Mouse (Mus musculus): ENCODE measurements around the gene Arhgap44. TPM values are rescaled to one million over a fixed set of nuclear protein-coding genes. Genes with fewer than 3 reads are reported as not detected.

Arhgap44 gene
- polyA plus RNA-seq, 2 experiments from 2014 or later, result 0.25 TPM; not detected in 1

DNA sequence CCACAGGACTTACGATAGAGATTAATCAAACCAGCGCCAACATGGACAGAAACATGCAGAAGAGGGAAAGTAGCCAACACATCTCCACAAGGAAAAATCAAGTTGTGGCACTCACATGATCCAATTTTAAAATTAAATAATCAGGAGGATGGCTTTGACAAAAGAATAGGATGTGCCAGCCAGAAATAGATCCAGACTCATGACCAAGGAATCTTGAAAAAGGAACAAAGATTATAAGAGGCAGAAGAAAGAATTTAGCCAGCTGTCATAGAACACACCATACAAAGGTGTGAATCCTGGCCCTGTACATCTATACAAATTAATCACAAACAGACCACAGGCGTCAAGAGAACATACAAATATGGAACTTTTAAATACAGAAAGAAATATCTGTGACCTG is 82.5 kb downstream of the Arhgap44 start:
- ATAC-seq, result no peak

DNA sequence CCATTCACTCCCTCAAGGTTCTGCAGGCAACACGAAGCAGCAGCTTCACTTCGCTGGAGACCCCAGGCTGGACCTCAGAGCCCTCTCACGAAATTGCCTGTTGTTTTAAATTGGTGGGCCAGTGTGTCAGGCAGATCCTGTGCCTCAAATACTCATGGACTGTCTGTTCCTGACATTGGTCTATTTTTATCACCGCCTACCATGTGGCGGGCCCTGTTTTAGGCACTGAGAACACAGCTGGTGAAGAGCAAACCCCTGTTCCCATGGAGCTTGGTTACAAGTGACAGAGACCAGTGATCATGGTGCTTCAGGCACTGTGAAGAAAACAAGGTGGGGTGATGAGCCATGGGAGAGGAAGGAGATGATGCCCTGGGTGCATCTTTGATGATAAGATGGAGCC is 93.2 kb downstream of the Arhgap44 start:
- no peak for ATAC-seq

DNA sequence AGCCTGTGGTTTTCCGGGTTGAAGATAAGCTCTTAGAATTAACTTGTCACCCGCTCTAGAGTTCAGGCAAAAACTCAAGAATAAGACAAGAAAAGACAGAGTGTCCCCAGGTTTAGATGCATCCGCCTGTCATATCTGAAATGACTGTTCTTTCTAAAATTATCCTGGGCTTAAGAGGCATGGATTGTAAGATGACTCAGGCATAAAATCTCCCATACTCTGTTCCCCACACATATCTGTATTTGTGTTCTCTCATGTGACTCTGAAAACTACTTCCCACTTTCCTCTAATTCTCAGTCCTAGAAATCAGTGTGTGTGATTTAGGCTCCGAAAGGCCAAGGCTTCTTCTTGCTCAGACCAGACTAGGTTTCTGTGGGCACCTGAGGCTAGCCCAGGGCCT is 93.7 kb downstream of the Arhgap44 start:
- no peak for ATAC-seq

DNA sequence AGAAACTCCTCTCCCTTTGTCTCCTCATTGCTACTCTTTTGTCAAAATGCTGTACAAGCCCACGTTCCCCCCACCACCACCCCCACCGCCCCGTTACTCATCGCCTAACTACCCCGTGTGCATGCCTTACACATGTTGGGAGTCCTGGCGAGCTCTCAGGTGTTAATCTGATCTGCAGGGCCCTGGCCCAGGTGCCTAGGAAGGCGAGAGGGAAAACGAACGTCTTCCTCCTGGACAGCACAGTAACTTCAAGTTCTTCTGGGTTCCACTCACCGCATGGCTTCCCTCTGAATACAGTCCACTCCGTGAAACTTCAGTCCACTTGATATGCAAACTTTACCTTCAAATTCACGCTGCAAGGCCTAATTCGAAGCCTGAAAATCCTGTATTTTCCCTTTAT is 97.6 kb downstream of the Arhgap44 start:
- ATAC-seq, result no peak

DNA sequence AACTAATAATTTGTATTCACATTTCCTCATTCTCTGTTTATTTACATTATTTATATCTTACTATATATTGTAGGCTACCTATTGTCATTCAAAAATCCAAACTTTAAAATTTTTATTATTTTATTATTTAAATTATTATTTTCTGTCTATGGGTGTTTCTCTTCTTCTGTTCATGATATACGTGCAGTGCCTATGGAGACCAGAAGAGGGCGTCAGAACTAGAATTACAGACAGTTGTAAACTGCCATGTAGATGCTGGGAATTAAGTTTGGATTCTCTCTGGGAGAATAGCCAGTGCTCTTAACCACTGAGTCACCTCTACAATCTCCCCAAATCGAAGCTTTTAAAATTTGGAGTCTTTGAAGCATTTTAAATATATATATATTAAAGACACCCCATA is 101.3 kb downstream of the Arhgap44 start:
- no peak for ATAC-seq

DNA sequence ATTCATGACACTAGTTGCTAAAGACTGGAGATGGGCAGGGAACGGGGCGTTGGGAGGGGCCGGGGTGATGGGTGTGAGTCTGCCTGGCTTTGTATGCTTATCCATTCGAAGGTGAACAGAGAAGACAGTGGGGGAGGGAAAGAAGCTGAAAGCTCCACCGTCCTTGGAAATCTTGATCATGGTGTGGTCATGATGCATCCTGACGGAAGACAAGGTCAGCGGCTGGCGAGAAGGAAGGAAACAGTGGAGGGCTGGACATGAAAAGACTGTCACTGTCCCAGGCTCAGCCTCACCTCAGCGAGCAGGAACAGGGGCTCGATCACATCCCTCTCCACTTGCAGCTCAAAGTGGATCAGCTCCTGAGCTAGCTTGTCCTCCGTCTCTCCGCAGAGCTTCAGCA is 103.2 kb downstream of the Arhgap44 start:
- no peak for ATAC-seq

DNA sequence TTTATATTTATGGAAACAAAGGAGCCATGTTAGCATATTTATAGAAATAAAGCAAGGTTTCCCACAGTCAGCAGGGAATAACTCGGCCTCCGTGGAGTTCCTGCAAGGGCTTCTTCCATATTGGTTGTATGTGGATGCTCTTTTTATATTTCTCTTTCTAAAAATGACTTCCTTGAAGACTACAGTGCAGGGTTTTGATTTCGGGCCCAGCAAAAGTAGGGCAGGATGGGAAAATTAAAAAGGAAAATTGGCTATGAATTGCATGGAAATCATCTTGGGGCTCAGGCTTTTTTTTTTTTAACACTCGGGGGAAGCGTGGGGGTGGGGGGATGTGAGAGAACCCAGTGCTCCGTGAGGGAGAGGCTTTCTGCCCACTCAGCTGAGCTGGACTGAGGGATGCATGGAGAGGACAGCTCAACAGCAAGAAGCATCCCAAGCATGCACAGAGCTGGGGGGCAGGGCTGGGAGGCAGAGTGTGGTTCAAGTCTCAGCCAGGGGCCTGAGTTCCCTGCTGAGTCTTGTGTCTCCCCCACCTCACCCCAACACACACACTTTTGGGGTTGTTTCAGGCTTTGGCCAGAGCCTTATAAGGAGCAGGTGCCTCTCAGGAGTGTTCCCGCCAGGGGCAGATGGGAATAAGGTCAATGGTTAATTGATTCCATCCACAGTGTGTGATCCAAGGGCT is 104.4 kb downstream of the Arhgap44 start:
- ATAC-seq, result no peak

DNA sequence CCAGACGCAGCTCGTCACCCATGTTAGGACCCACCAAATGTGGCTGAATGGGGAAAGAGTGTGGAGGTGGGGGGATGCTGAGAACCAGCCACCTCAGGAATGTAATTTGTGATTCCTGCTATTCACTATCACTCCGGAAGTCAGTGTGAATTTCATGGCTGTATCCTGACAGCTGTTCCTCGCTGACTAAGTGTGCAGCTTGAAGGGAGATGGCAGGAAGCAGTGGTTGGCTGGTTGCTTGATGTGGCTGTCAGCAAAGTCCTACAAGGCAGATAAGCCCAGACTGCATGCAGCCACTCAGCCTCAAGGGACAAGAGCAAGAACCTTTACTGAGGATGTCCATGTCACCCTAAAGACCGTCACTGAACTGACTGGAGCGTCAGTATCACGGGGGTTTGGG is 107.2 kb downstream of the Arhgap44 start:
- ATAC-seq, result no peak

DNA sequence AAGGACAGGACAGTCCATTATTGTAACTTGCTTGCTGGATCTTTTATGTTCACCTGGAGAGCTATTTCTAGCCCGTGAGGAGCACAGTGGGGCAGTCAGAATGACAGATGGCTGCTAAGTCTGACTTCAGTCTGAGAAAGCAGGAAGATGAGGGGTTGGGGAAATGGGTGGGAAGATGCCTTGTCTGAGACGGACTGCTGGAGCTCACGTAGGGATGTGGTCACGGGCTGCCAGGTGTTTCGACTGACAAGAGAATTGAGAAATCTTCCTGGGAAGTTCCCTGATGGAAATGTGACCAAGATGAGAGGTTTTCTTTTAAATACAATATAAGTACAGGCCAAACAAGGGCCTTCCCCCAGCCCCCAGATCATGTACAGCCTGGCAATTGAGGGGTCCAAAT is 108.5 kb downstream of the Arhgap44 start:
- no peak for ATAC-seq

DNA sequence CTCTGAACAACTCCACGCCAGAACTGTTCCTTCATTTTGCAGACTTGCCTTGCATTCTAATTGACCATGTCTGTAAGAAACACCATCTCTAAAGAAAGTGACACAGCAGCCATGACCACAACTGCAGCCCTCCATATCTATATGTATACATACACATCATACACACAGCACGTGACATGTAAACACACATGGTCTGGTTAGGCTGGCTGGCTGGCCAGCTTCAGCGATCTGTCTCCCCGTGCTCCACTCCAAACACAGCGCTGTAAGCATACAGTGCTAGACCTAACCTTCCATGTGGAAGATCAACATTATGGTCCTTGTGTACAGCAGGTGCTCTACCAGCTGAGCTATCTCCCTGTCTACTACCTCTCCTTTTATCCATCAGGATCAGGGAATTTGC is 111.9 kb downstream of the Arhgap44 start:
- ATAC-seq, result no peak

DNA sequence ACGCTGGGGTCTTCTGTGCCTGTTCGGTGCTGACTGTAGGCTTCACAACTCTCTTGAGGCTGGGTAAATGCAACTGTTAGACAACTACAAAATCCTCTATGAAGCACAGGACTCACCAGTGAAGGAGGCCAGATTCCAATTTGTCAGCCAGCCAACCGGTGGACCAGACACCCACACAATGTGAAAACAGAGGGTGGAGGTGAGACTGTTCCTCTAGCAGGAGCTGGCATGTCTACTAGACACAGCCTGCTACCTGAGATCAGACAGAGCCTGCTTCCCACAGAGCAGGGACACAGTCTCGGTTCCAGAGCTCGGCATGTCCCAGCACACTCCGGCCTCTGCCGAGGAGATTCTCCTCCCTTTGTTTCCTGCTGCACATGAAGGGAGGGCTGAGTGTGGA is 113.7 kb downstream of the Arhgap44 start:
- ATAC-seq, result no peak

DNA sequence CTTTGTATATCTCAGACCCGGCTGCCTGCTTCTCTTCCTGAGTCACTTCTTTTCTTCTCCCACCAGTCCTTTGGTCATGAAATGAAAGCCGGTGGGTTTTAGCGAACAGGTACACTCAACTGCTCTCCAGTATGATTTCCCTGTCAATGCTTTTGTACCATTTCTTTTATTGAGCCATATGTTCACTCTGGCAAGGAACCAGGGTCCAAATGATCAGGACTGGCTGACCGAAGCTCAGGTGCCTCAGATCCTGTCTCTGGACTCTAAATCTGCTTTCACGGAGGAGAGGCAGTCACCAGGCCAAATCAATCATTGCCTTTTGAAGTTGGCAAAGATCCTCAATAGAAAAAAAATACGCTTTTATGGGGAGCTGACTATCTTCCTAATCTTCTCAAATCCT is 122.2 kb downstream of the Arhgap44 start:
- ATAC-seq, result no peak

DNA sequence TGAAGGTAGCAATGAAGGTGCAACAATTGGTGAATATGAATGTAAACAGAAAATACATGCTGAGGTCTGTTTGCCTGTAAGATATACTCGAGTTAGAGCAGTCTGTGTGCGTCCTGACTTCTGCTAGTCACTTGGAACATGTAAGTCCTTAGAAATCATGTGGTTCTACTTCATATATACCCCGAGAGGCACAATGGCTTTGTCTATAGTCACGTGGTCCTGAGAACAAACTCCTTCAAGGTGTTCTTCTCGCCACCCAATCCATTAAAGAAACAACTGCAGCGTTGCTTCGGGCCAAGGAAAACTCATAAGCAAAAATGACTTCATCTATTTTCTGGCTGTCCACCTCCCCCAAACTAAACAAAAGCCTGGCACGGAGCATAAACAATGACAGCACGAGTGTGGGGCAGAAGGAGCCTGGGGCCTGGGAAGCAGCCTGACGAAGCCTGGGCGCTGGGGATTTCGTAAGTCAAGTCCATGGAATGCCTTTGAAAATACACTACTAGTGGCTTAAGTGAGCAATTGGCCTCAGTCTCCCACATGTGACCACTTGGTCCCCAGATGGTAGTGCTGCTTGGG is 123.2 kb downstream of the Arhgap44 start:
- ATAC-seq, result no peak

DNA sequence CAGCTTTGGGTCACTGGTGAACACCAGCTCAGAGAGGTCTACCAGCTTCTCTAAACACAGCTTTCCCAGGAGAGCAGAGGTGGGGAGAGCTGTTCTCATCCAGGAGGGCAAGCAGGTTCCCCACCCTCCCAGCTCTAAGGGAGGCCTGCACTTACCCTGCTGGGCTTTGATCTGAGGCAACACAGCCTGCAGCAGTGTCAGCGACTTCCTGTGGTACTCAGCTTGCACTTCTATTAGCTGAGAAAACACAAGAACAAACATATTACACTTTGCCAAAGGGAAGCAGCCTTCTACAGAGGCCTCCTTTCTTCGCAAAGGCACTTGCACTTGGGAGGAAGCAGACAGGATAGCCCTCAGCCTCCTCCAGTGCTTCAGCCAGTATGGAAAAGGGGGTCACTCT is 123.8 kb downstream of the Arhgap44 start:
- no peak for ATAC-seq

DNA sequence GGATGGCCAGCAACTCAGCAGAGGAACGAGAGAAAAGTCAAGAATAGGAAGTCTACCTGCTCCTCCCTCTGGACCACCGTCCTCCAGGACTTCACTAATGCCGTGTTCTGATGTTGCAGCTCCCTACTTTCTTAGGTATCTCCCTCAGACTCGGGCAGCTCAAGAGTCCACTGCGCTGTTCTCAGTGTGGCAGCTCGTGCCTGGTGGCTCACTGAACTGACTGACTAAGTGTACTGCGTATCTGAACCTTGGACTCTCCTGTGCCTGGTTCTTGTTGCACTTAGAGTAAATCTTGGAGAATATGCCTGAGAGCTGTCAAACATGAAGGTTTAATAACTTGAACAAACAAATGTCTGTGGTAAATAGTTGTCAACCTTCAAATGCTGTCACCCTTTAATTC is 130.5 kb downstream of the Arhgap44 start:
- ATAC-seq, result no peak

DNA sequence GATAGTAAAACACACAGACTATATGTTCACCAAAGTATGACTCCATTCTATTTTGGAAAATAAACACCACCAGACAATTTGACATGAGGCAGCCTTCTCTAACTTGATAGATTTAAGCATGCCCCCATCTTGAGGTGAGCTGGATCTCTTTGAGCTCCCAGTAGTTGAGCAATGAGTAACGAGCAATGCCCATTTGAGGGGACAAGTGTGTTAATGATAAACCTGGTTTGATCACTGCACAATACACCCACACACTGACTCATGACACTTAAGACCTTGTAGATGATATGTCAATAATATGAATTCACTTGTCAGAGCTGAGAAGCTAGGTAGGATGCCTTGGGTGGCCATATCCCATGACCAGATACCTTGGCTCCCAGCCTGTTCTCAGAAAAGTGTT is 132.6 kb downstream of the Arhgap44 start:
- ATAC-seq, result no peak

DNA sequence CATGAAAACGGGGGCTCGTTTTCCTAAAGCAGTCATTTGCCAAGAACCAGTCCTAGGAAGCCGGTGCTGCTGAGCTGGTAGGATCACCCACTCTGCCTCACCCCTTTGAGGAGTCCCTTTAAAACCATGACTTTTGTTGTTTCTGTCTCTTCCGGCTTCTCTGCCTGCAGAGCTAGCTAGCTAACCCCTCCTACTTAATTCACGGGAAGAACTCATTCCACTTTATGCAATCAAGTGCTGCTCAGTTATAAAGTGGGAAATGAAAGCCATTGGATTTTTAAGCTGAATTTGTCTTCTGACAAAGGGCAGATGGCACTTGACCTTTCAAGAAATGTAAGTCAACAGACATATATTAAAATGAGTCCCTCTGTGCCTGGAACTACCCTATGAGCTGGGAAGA is 134.7 kb downstream of the Arhgap44 start:
- ATAC-seq, result no peak

DNA sequence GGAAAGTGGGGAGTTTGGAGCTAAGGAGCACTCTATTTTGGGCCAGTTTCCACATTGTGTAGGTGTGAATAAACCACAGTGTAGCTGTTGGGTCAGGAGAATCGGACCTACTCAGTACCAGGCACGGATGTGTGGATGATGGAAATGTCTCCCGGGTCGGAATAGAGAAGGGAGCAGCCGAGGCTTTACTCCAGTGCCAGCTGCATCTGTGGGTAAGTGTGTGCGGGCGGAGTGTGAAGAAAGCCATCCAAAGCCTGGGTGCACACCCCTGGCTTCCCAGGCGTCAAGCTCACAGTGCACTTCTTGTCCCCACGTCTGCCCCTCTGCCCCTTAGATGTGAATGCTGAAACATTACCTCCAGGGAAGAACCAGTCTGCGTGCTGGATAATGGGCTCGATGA is 140.0 kb downstream of the Arhgap44 start:
- no peak for ATAC-seq

DNA sequence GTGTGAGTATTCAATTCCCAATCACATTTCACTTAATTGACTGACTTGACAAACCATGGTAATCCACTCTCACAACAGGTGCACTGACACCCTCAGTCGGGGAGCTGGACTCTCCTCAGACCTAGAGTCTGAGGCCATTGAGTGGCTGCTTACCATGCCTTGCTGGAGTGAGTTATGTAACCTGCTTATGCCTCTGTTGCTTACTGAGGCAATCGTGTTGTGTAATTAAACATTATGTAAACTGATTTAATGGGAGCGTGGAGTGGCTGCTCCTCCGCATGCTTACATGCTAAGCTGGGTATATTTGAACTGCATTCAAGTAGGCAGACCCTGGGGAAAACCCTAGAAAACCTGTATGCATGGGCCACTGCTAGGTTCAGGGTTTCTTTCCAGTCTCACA is 142.0 kb downstream of the Arhgap44 start:
- no peak for ATAC-seq

DNA sequence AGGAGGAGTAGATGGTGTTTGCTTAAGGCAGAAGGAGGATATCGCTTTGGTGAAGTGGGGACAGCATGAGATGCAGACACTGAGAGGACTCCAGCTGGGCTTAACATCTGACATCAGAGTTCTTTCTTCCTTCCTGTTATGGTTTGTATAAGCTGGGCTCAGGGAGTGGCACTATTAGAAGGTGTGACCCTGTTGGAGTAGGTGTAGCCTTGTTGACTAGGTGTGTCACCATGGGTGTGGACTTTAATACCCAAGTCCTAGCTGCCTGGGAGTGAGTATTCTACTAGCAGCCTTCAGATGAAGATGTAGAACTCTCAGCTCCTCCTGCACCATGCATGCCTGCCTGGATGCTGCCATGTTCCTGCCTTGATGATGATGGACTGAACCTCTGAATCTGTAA is 146.0 kb downstream of the Arhgap44 start:
- ATAC-seq, result no peak

DNA sequence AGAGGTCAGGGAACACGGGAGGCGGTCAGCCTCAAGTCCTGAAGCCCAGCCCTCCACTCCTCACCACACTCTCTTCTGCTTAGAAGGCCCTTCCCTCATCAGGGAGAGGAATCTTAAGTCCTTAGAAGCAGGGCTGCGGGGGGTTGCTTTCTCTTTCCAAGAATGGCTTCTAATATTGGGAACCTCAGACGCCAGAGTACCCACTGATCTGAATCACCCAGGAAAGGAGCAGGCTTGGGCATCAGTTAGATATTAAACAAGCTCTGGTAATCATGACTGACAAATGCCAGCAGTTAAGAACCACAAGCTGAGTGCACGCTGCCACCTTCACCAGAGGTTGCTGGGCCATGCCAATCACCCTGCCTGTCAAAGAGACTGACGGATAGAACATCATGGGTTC is 148.9 kb downstream of the Arhgap44 start:
- ATAC-seq, result no peak

DNA sequence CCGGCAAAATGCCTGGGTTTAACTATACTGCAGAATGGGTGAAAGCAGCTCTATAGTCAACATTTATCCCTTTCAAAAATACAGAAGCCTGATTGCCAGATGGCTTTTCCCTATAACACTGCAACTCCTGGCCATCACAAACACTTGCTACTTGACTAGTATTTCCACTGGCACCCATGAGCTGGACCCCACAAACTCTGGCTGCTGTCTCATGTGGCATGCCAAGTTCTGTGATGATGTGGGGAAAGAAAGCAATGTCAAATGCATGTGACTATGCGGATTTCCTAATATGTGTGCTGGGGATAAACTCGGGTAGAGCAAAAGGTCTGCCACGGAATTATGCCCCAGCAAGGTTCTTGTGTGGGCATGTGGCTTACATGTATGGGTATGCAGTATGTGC is 156.7 kb downstream of the Arhgap44 start:
- ATAC-seq, result no peak

DNA sequence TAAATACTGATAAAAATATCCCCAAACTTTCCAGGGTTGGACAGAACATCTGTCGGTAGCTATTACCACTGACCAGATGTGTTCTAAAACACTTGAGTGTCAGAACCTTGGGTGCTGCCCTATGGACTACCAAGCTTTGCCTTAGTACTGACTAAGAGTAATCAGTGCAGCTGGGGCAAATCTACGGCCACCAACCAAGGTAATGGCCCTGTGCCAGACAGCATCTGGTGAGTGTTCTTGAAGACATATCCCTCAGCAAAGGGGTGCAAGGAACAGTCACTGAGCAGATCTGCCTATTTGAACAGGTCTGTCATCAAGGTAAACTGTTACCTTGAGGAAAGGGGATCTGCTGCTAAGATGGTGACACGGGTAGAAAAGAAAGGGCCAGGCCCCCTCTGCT is 157.9 kb downstream of the Arhgap44 start:
- no peak for ATAC-seq

DNA sequence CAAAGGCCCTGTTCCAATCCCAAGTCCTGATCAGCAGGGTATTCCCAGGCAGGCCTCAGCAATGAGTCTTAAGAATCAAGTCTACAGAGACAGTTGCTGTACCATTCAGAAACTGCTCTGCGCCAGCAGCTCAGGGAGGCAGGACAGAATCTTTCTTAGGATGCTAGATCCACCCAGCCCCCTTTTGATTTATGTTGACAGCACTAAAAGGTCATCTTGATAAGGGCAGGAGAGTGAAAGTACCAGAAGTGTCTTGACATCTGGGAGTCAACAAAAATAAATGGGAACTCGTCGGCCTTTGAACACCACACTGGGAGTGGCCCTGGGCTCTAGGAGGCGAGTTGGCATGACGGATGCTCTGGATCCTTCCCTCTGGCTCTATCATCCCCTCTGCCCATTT is 159.2 kb downstream of the Arhgap44 start:
- no peak for ATAC-seq

DNA sequence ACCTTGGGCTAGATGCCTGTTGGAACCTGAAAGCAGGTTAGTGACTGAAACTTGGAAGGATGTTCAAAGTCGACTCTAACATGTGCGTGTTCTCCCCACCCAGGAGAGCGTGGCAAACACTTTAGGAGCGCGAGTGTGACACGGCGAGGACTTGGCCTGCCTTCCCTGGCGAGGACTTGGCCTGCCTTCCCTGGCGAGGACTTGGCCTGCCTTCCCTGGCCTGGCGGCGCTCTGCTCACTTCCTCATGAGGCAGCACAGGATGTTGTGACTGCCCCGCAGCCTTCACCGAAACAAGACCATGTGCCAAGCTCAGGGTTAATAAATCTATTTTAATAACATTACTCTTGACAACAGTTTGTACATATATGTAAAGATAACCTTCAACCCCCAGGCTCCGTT is 161.0 kb downstream of the Arhgap44 start:
- no peak for ATAC-seq
